Mouse (Mus musculus) intestine, embryonic 16.5 days (tissue): Measurements from ENCODE around the gene Lfng. TPM values are rescaled to one million over a fixed set of nuclear protein-coding genes. Genes with fewer than 3 reads are reported as not detected.

Experiments used
- ATAC-seq: fragments of 200-750 bp; cut with Nextera tagmentation; 2 replicates; pipeline ENCODE4 v1.8.0; 2017; ENCODE audit warnings: moderate TSS enrichment, moderate library complexity
- H3K27ac ChIP-seq: fragments of 300-500 bp; sonication (generic); 2 replicates; pipeline ENCODE4 v1.5.1; 2014; ENCODE audit warnings: mild to moderate bottlenecking, low read length
- H3K27me3 ChIP-seq: fragments of 300-500 bp; sonication (generic); replicated peaks from 2 replicates; pipeline ENCODE4 v1.6.1; 2014; ENCODE audit warnings: low read length, control low read depth, mixed read lengths; ENCODE audit not compliant: control insufficient read depth, insufficient read depth
- H3K36me3 ChIP-seq: fragments of 300-500 bp; sonication (generic); 2 replicates; pipeline ENCODE4 v1.6.1; 2014; ENCODE audit warnings: low read length, control low read depth; ENCODE audit not compliant: control insufficient read depth, insufficient read depth
- H3K4me1 ChIP-seq: fragments of 300-500 bp; sonication (generic); 2 replicates; pipeline ENCODE4 v1.6.1; 2014; ENCODE audit warnings: low read length, control low read depth, mixed read lengths; ENCODE audit not compliant: control insufficient read depth, insufficient read depth
- H3K4me2 ChIP-seq: fragments of 300-500 bp; sonication (generic); 2 replicates; pipeline ENCODE4 v1.6.1; 2014; ENCODE audit warnings: low read depth, low read length, control low read depth
- H3K4me3 ChIP-seq: fragments of 300-500 bp; sonication (generic); 2 replicates; pipeline ENCODE4 v1.5.1; 2014; ENCODE audit warnings: mild to moderate bottlenecking, low read length
- H3K9ac ChIP-seq: fragments of 300-500 bp; sonication (generic); 2 replicates; pipeline ENCODE4 v1.6.1; 2014; ENCODE audit warnings: low read depth, low read length
- H3K9me3 ChIP-seq: fragments of 300-500 bp; sonication (generic); 2 replicates; pipeline ENCODE4 v1.6.1; 2016; ENCODE audit warnings: low read length, control low read depth; ENCODE audit not compliant: control insufficient read depth
- WGBS: fragments of 180-500 bp; shearing (Covaris S2); extraction: QIAGEN DNeasy Blood & Tissue Kit; methylation state at CpG from one replicate; pipeline ENCODE4 v1.1.7; 2014; 5-methylcytosine and 5-hydroxymethylcytosine counted together
- polyA plus RNA-seq: library from polyadenylated mRNA; unstranded; fragments of >200 nt; fragmentation: Nextera tagmentation; extraction: Ambion mirVana; gene quantifications from 2 replicates; pipeline ENCODE4 v1.2.1, GENCODE M21; 2015

The Lfng gene
- polyA plus RNA-seq, 1 experiment from 2014 or later, result 13.4 TPM

DNA sequence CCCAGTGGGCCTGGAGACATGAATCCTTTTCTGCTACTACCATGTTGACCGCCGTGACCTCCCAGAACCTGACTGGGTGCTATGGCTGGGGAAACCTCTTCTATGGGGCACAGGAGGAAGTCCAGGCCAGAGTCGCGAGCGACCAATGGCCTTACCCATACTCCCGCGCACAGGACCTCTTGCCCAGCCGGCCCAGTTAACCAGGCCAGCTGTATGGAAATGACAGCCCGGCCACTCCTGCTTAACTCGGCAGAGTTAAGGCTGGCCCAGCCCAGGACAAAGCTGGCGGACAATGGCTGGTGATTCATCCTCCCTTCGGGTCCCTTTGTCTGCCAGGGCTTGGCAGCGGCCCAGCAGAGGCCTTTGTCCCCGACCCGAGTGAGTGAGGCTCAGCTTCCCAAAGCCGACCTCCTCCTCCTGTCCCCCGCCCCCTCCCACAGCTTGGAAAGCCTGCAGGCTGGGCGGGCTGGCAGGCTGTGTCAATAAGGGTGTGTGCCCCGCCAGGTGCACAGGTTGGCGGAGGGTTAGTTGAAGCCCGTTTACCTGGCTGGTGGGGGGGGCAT is 4.0 kb downstream of the Lfng start:
- WGBS, result 9% methylated on average over 21 of the region's 21 CpGs
- Histone ChIP-seq H3K27me3 (no peaks in the 10 kb centered on the region; the same call in 1 of the 2 replicates), H3K4me1 (peaks cover 48% of the 10 kb centered on the region), H3K4me2 (peak overlapping the region; percentile 82), H3K9me3 (no peaks in the 10 kb centered on the region; the same call in 1 of the 2 replicates), H3K36me3 (peaks cover 6% of the 10 kb centered on the region; the same call in 1 of the 2 replicates), H3K9ac (peak overlapping the region; percentile 77), H3K4me3 (peak overlapping the region; percentile 66), H3K27ac (peak overlapping the region; percentile 95)
- peak; percentile 77 for ATAC-seq

DNA sequence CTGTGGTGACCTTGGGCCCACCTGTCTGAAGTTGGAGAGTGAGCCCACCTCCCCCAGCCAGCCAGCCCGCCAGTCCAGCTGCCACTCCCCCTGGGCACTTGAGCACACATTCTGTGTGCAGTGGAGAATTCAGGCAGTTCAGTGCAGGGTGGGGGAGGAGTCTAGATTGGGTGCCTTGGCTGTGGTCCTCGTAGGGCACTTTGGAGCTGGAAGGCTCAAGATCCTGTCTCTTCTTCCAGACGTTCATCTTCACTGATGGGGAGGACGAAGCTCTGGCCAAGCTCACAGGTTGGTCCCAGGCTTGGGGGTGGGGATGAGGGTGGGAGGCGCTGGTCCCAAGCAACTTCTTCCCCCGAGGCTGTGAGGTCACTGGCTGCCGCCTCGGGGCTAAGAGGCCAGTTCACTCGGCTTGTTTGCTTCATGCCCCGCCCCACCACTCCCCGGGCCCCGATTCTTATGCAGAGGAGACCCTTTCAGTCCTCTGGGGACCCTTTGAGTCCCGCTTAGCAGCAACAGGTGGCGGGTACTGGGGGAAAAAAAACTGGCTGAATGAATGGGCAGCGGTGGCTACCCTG is 4.6 kb downstream of the Lfng start:
- Histone ChIP-seq H3K4me3 (peak overlapping the region; percentile 66), H3K27me3 (no peaks in the 10 kb centered on the region), H3K4me2 (peak overlapping the region; percentile 82), H3K9me3 (no peaks in the 10 kb centered on the region; the same call in 1 of the 2 replicates), H3K36me3 (peaks cover 6% of the 10 kb centered on the region; the same call in 1 of the 2 replicates), H3K27ac (peak overlapping the region; percentile 95), H3K9ac (peak overlapping the region; percentile 77), H3K4me1 (peaks cover 46% of the 10 kb centered on the region)
- ATAC-seq, result peak; percentile 57
- 17% methylated on average over 15 of the region's 15 CpGs for WGBS

DNA sequence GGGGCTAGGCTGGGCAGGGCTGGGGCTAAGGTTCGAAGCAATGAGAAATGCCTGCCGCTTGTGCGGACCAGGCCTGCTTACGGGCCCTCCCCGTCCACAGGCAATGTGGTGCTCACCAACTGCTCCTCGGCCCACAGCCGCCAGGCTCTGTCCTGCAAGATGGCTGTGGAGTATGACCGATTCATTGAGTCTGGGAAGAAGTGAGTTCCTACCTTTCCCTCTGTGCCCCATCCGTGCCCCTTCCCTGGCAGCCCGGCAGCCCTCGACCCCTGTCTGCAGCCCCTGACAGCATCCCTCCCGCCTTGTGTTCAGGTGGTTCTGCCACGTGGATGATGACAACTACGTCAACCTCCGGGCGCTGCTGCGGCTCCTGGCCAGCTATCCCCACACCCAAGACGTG is 5.1 kb downstream of the Lfng start:
- WGBS, result 40% methylated on average over 18 of the region's 18 CpGs
- ATAC-seq, result no peak
- peaks cover 42% of the 10 kb centered on the region for H3K4me1 ChIP-seq
- peaks cover 6% of the 10 kb centered on the region; the same call in 1 of the 2 replicates for H3K36me3 ChIP-seq
- peak overlapping the region; percentile 82 for H3K4me2 ChIP-seq
- H3K9ac ChIP-seq, result peak overlapping the region; percentile 77
- no peaks in the 10 kb centered on the region for H3K9me3 ChIP-seq
- H3K27me3 ChIP-seq, result no peaks in the 10 kb centered on the region
- H3K27ac ChIP-seq, result peak overlapping the region; percentile 95
- H3K4me3 ChIP-seq, result peak overlapping the region; percentile 66

DNA sequence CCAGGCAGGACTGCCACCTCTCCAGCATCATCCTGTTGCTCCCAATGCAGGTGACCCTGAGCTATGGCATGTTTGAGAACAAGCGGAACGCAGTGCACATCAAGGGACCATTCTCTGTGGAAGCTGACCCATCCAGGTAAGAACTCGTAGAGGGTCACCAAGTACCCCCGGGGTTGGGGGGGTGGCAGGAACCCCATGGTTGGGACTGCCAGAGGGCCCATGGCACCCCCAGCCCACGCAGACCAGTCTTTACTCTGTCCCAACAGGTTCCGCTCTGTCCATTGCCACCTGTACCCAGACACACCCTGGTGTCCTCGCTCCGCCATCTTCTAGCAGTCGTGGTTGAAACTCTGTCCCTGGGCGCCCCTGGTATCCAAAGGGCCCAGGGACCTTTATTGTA is 7.0 kb downstream of the Lfng start:
- 92% methylated on average over 10 of the region's 10 CpGs for WGBS
- no peak for ATAC-seq
- Histone ChIP-seq H3K4me3 (no peak overlapping the region), H3K27ac (no peak overlapping the region), H3K9me3 (no peaks in the 10 kb centered on the region), H3K36me3 (peaks cover 6% of the 10 kb centered on the region; the same call in 1 of the 2 replicates), H3K27me3 (no peaks in the 10 kb centered on the region), H3K4me1 (peaks cover 34% of the 10 kb centered on the region), H3K9ac (no peak overlapping the region), H3K4me2 (no peak overlapping the region)

DNA sequence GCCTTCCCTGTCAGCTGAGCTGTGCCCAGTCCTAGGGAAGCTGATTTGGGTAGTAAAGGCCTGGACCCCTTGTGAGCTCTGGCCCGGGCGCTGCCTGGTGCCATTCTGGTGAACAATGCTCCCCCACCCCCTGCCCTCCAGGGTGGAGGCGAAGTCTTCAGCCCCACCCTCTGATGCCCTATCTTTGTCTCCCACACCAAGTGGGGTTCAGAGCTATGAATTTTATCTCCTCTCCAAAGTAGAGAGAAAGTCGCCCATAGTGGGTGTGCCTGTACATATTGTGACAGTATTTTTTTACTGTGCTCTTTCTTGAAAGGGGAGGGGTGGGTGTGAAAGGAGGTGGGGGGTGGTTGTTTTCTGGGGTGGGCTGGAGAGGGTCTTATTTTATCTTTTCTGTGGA is 7.7 kb downstream of the Lfng start:
- ATAC-seq, result no peak
- WGBS, result 83% methylated on average over 4 of the region's 4 CpGs
- Histone ChIP-seq H3K4me3 (no peak overlapping the region), H3K4me2 (no peak overlapping the region), H3K4me1 (peaks cover 29% of the 10 kb centered on the region), H3K9me3 (no peaks in the 10 kb centered on the region), H3K27ac (no peak overlapping the region), H3K36me3 (peaks cover 6% of the 10 kb centered on the region; the same call in 1 of the 2 replicates), H3K27me3 (no peaks in the 10 kb centered on the region), H3K9ac (no peak overlapping the region)

DNA sequence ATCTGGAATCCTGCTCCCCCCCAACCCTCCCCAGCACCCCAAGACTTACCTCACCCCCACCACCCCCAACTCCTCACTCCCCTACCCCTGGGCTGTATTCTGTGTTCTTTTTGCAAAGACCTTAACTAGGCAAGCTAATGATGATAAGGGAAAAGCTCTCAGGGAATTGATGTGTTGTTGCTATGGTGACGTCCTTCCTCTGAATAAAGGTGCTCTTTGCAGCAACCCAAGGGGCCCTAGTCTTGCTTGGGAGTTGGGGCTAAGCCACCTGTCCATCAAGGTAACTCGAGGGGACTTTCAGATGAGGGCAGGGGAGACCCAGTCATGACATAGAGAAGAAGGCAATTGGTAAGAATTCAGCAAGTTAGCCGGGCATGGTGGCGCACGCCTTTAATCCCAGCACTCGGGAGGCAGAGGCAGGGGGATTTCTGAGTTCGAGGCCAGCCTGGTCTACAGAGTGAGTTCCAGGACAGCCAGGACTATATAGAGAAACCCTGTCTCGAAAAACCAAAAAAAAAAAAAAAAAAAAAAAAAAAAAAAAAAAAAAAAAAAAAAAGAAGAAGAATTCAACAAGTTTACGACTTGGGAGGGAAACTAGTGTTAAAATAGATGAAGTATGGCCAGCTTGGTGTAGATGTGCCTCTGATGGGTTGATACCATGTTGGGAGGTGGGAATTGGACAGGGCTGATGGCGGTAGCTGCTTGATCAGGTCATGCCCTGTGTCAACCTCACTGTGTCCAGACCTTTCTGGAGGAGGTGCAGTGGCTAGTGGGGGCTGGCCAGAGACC is 8.4 kb downstream of the Lfng start:
- Histone ChIP-seq H3K4me1 (peaks cover 25% of the 10 kb centered on the region), H3K9me3 (no peaks in the 10 kb centered on the region), H3K4me3 (no peak overlapping the region), H3K9ac (no peak overlapping the region), H3K27me3 (no peaks in the 10 kb centered on the region), H3K36me3 (peaks cover 6% of the 10 kb centered on the region; the same call in 1 of the 2 replicates), H3K4me2 (no peak overlapping the region), H3K27ac (no peak overlapping the region)
- 80% methylated on average over 10 of the region's 10 CpGs for WGBS
- no peak for ATAC-seq

DNA sequence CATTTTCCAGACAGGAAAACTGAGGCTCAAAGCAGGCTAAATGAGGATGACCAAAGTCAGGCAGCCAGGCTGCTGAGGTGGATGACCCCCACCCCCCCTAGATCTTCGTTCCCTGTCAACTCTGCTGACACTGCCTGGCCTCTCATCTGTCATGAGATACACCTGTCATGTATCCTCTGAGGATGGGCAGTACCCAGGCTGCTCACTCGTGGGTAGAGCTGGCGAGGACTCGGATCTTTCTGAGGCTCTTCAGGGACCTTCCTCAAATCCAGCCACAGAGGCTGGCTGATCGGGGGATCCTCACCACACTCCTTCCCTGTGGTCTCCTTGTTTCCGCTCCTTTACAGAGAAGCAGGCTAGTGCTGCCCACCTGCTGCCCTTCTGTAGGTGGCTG is 9.0 kb downstream of the Lfng start:
- H3K4me2 ChIP-seq, result no peak overlapping the region
- peaks cover 6% of the 10 kb centered on the region; the same call in 1 of the 2 replicates for H3K36me3 ChIP-seq
- peaks cover 19% of the 10 kb centered on the region for H3K4me1 ChIP-seq
- no peak overlapping the region for H3K9ac ChIP-seq
- H3K27me3 ChIP-seq, result no peaks in the 10 kb centered on the region
- H3K4me3 ChIP-seq, result no peak overlapping the region
- WGBS, result 78% methylated on average over 6 of the region's 6 CpGs
- H3K27ac ChIP-seq, result 0 out of 2 replicates have a peak overlapping the region, but pooled peaks have one; percentile 47
- ATAC-seq, result no peak
- H3K9me3 ChIP-seq, result no peaks in the 10 kb centered on the region

DNA sequence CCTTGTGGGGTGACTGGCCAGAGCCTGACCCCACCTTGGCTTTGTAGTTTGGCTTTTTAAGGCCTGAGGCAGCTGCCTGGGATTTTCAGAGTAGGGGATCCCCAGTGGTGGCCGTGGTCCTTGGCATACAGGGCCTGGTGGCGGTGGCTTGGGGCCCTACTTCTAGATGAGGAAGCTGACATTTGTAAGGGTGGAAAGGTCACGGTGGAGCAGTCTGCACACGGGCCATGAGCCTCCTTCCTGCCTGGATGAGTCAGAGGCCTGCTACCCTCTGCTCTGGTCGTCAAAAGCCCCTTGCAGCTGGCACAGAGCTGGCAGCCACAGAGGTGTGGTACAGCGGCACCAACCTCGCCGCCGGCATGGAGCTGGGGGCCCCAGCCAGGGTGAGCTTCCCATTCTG is 9.6 kb downstream of the Lfng start:
- H3K4me2 ChIP-seq, result no peak overlapping the region
- peaks cover 13% of the 10 kb centered on the region for H3K4me1 ChIP-seq
- WGBS, result 56% methylated on average over 9 of the region's 9 CpGs
- no peaks in the 10 kb centered on the region for H3K27me3 ChIP-seq
- ATAC-seq, result no peak
- H3K9me3 ChIP-seq, result no peaks in the 10 kb centered on the region
- H3K9ac ChIP-seq, result no peak overlapping the region
- H3K27ac ChIP-seq, result 0 out of 2 replicates have a peak overlapping the region, but pooled peaks have one; percentile 47
- H3K36me3 ChIP-seq, result peaks cover 6% of the 10 kb centered on the region; the same call in 1 of the 2 replicates
- H3K4me3 ChIP-seq, result no peak overlapping the region

DNA sequence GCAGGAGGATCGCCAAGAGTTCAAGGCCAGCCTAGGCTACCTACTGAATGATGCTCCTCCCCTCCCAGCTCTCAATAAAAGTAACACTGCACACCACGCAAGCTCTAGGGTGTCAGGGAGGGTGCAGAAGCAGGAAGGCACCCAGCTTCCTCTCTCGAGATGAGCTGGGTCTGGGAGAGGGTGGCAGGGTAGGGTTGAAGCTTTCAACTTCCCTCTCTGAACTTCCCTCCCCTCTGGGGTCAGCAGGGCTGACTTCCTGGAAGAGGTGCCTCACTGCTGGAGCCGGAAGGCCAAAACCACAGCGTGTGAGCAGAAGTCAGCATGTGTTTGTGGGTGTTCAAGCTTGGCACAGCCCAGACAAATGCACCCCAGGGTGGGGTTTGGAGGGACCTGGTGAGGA is 10.6 kb downstream of the Lfng start:
- ATAC-seq, result no peak
- H3K4me3 ChIP-seq, result no peak overlapping the region
- H3K4me1 ChIP-seq, result peaks cover 5% of the 10 kb centered on the region
- H3K36me3 ChIP-seq, result peaks cover 14% of the 10 kb centered on the region; the same call in 1 of the 2 replicates
- 78% methylated on average over 5 of the region's 5 CpGs for WGBS
- H3K27me3 ChIP-seq, result no peaks in the 10 kb centered on the region
- H3K9me3 ChIP-seq, result no peaks in the 10 kb centered on the region
- H3K9ac ChIP-seq, result no peak overlapping the region
- no peak overlapping the region for H3K4me2 ChIP-seq
- no peak overlapping the region for H3K27ac ChIP-seq
